Mouse (Mus musculus) inflammation-experienced regulatory T-cells, adult 6 months (primary cell): ENCODE measurements around the gene Fam104a. TPM values are rescaled to one million over a fixed set of nuclear protein-coding genes. Genes with fewer than 3 reads are reported as not detected.

Experiments used
- ATAC-seq: one replicate; pipeline ENCODE4 v1.8.0; 2017
- polyA plus RNA-seq, 3 experiments: library from polyadenylated mRNA; unstranded; fragments of 100-300 nt; shearing (Covaris generic); gene quantifications; one replicate each; pipeline ENCODE4 v1.2.1; 2017

Fam104a gene
- polyA plus RNA-seq, 3 experiments from 2014 or later, result 11.5 to 20.2 (median 17.3) TPM

DNA sequence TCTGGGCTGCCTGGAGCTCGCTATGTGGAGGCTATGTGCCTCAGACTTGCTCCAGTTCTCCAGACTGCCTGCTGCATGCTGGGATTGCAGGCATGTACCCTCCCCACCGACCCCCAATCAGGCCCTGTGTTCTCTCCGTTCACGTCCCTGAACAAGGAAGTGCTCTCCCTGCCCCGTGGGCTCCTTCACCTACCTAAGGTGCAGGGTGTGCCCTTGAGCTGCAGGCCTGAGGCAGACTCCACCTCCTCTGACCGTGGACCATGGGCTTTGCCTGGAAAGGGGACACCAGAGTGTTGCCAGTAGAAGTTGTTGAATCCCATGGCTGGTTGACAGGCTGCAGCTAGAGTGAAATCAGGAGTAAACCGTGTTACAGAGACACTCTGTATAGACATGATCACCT is 15.7 kb upstream of the Fam104a start:
- no peak for ATAC-seq

DNA sequence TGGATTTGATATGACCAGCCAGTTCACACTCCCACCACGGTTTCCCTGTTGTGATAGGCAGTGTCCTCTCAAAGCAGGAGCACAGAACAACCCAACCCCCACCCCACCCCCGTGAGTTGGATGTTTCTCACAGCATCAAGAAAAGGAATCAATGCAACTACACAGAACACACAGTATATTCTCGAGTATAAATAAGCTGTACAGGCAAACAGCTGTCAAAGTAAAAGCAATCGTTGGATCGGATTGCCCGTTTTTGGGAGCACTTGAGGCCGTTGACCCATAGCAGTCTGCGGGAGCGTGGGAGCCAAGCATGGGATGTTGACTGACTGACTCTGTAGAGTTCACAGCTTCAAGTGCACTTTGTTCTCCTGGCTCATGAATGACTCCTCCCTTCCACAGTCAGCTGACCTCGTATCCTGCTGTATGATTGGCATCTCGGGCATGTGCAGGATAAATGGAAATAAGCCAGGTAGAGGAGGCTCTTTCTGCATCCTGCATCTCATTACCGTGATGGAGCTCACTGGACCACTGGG is 14.1 kb upstream of the Fam104a start:
- no peak for ATAC-seq

- no peak for ATAC-seq
Measured at GRCm38 (mm10) chr11:113697571-113697970, 13.6 kb upstream of the Fam104a start.

GRCm38 (mm10) chr11:113691851-113692250 is 7.9 kb upstream of the Fam104a start:
- ATAC-seq, result no peak

- ATAC-seq, result no peak
Measured at GRCm38 (mm10) chr11:113691318-113691717, 7.4 kb upstream of the Fam104a start.

GRCm38 (mm10) chr11:113690506-113690905 is 6.6 kb upstream of the Fam104a start:
- ATAC-seq, result no peak

DNA sequence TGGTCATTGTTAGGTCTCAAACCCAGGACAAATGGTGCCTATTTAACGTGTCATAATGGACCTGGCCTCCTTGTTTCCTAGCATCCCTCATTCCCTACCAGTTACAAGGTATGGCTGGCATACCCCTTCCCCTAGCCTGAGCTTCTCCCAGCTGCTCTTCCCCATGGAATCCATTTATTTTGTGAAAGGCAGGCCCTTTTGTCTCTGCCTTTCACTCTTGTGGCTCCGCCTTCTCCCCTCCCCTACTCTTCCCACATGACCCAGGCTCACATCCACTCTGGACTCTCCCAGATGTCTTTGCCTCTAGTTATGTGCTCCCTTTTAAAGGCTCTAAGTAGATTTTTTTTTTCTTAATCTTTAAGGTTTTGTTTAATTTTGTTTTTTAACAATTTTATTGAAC is 3.1 kb upstream of the Fam104a start:
- no peak for ATAC-seq

DNA sequence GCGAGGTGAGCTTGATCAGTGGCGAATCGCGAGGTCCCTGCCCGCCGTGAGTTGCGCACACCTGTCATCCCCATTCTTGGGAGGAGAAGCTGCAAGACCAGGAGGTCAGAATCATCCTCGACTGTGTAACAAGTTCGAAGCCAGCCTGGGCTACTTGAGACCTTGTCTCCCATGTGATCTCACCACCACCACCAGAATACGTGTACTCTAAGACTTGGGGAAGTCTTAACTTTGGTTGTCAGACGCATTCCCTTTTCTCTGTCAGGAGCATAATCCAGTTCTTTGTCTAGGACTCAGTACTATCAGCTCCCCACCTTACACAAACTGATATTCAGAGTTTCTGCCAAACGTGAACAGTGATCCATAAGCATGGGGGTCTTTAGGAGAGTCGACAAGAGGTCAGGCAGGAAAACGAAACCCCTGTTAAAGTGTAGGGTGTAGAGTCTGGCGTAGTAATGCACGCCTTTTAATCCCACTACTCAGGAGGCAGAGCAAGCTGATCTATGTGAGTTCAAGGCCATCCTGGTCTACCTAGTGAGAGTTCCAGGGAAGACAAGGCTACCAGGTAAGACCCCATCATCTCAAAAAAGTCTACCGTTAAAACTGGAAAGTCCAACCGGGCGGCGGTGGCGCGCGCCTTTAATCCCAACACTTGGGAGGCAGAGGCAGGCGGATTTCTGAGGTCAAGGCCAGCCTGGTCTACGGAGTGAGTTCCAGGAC is 912 bp upstream of the Fam104a start:
- ATAC-seq, result peak; percentile 12

GRCm38 (mm10) chr11:113683627-113683956 is 363 bp downstream of the Fam104a start:
- ATAC-seq, result peak; percentile 38

DNA sequence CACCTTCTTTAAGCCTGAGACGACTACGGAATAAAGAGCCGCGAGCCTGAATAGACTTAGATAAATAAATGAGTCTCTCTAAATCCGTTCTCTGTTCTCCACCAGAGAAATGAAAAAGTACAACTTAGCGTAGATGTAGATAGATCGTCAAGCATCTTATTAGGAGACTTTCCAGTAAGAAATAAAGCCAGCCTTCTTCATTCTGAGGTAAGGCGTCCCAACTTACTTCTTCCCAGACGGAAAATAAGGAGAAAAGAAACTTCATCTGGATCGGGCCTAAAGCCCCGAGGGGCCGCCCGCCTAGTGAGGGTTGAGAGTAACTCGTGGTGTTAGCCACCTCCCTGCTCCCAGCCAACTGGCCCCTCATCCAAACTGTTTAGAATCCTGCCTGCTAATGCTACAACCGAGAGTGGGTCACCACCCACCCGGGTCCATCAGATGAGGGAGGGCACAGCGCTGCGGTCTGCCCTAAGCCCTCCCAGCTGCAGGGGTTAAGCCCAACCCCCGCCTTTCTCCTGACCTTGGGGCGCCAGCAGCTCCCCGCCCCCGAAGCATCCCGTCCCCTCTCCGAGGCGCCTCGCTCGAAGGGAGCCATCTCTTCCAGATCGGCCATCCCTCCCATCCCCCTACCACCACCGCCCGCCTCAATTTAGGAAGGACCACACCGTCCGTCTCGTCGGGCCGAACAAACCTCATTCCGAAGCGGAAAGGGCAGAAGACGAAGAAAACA is 893 bp downstream of the Fam104a start:
- ATAC-seq, result no peak

DNA sequence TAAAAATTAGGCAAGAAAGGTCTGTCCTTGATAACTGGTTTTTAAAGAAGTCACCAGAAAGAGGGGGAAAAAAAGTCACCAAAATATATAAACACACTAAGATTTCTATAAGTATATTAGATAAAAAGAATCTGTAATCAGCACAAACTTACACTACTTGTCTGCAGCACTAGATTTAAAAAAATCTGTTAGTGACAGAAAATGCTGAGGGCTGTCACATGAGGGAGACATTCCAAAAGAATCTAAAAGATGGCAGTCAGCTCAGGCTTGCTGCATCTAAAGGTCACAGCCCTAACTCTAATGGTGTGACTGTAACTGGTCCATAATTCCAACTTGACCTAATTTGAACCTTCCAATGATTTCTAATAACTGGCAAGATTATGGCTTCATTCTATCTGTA is 2.0 kb downstream of the Fam104a start:
- ATAC-seq, result no peak

DNA sequence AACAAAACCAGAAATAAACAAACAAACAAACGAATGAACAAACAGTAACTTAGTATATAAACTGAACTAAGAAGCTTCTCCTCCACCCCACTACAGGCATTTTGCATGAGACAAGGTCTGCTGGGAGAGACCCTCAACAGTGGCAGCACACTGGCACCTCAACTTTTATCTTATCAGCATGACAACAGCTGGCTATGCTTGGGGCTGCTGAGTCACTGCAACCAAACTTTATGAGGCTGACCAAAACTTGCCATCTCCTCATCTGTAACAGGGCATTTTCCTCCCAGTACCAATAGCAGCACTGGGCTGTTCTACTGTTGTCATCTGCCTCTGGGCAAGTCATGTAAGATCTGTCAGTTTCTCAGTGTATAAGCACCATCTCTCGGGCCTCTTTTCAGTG is 3.0 kb downstream of the Fam104a start:
- no peak for ATAC-seq

GRCm38 (mm10) chr11:113678373-113678772 is 5.6 kb downstream of the Fam104a start:
- no peak for ATAC-seq

- no peak for ATAC-seq
Measured at GRCm38 (mm10) chr11:113677378-113677777, 6.6 kb downstream of the Fam104a start.

- no peak for ATAC-seq
Measured at GRCm38 (mm10) chr11:113676847-113677246, 7.1 kb downstream of the Fam104a start.

DNA sequence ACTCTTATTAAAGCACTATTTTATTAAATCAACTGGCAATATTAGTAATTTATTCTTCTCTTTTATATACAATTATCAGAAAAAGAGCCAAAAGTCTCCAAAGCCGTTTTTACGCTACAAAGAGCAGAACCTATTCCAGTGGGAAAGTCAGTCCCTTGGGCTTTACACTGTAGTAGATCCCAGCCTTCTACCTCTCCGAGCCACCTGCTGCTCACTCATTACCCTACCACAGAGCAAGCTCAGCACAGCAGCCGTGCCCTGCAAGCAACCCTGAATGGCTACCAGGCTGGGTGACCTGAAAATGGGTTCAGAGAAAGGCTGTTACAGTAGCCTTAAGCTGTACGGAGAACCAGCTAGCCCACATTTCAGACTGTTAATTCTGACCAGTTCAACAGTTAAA is 9.4 kb downstream of the Fam104a start:
- no peak for ATAC-seq

- no peak for ATAC-seq
Measured at GRCm38 (mm10) chr11:113673614-113674013, 10.3 kb downstream of the Fam104a start.

DNA sequence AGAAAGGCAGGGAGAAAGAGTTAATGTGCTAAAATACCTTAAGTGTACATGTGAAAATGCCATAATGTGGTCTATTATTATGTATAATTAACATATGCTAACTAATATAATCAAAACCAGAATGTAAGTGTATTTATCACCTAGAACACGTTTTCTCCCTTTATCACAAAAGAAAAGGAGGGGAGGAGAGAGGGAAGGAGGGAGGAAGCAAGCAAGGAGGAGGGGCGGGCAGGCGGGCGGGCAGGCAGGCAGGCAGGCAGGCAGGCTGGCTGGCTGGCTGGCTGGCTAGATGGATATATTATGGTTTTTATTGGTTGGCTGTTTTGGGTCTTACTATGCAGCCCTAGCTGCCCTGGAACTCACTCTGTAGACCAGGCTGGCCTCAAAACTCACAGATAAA is 14.2 kb downstream of the Fam104a start:
- no peak for ATAC-seq

GRCm38 (mm10) chr11:113668857-113669256 is 15.1 kb downstream of the Fam104a start:
- no peak for ATAC-seq

GRCm38 (mm10) chr11:113667704-113668103 is 16.3 kb downstream of the Fam104a start:
- no peak for ATAC-seq

- ATAC-seq, result no peak
Measured at GRCm38 (mm10) chr11:113667122-113667521, 16.8 kb downstream of the Fam104a start.

DNA sequence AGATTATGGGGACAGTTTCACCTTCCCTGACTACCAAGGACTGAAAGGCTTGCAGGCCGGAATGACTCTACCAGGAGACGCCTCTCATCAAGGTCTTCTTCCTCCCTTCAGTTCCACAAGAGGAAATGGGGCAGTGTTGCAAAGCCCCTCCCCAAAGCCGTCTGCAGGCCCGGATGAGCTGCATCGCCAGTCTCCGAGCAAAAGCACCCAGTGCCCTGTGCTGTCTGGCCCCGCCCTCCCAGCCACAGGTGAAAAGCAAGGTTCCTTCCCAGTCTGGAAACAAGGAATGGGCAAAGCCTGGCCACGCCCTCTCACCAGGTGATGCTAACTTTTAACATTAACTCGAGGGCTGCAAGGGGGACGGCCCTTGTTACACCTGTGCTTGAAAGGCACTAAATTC is 17.3 kb downstream of the Fam104a start:
- peak; percentile 56 for ATAC-seq

- no peak for ATAC-seq
Measured at GRCm38 (mm10) chr11:113666205-113666604, 17.8 kb downstream of the Fam104a start.

- ATAC-seq, result no peak
Measured at GRCm38 (mm10) chr11:113664279-113664678, 19.7 kb downstream of the Fam104a start.
